Mouse (Mus musculus): ENCODE data around the gene Fam120b. TPM values are rescaled to one million over a fixed set of nuclear protein-coding genes. Genes with fewer than 3 reads are reported as not detected.

Gene Fam120b
- polyA plus RNA-seq, 1 experiment from 2014 or later: 30.3 TPM

- H3K4me1 ChIP-seq (ENCODE audit: control insufficient read depth, insufficient read depth, low read length): peaks cover 52% of the 10 kb centered on the region
- peak within 1 kb of the TSS; percentile 91 for H3K4me2 ChIP-seq (replicated peaks; ENCODE audit: low read depth, low read length)
- H3K27ac ChIP-seq (ENCODE audit: low read length): peak within 1 kb of the TSS; percentile 75
- peak within 1 kb of the TSS; percentile 78 for H3K9ac ChIP-seq (replicated peaks; ENCODE audit: low read depth, low read length)
- ATAC-seq (ENCODE audit: insufficient number of reproducible peaks, insufficient read depth, low FRiP score, low read depth): no peak
- no peaks in the 10 kb centered on the region for H3K36me3 ChIP-seq (ENCODE audit: control insufficient read depth, insufficient read depth, low read length)
- H3K4me3 ChIP-seq (ENCODE audit: low read depth, low read length): peak within 1 kb of the TSS; percentile 69
- WGBS: under 1% methylated on average over 36 of the region's 36 CpGs
- no peaks in the 10 kb centered on the region for H3K9me3 ChIP-seq (ENCODE audit: control insufficient read depth, low read depth, low read length)
- H3K27me3 ChIP-seq (ENCODE audit: control insufficient read depth, insufficient read depth, low read length): 0 out of 2 replicates have a peak, but pooled peaks cover 7% of the 10 kb centered on the region
These were observed 19.4 kb upstream of the Fam120b start, which contains the start of gene Dll1 for GRCm38 (mm10) chr17:15376494-15377181. Dll1 (minus strand) TSS chr17:15376872.

- no peak overlapping the region; the same call in 1 of the 2 replicates for H3K4me2 ChIP-seq (replicated peaks; ENCODE audit: low read depth, low read length)
- H3K4me3 ChIP-seq (ENCODE audit: low read depth, low read length): no peak overlapping the region
- H3K27me3 ChIP-seq (ENCODE audit: control insufficient read depth, insufficient read depth, low read length): 0 out of 2 replicates have a peak, but pooled peaks cover 7% of the 10 kb centered on the region
- H3K36me3 ChIP-seq (ENCODE audit: control insufficient read depth, insufficient read depth, low read length): no peaks in the 10 kb centered on the region
- no peaks in the 10 kb centered on the region for H3K9me3 ChIP-seq (ENCODE audit: control insufficient read depth, low read depth, low read length)
- no peak overlapping the region for H3K27ac ChIP-seq (ENCODE audit: low read length)
- H3K4me1 ChIP-seq (ENCODE audit: control insufficient read depth, insufficient read depth, low read length): peaks cover 40% of the 10 kb centered on the region
- 0% methylated on average over 1 of the region's 1 CpGs for WGBS
- H3K9ac ChIP-seq (replicated peaks; ENCODE audit: low read depth, low read length): no peak overlapping the region
- ATAC-seq (ENCODE audit: insufficient number of reproducible peaks, insufficient read depth, low FRiP score, low read depth): no peak; the same call in 1 of the 2 replicates
These were observed 18.1 kb upstream of the Fam120b start for GRCm38 (mm10) chr17:15377901-15378300.

- H3K27ac ChIP-seq (ENCODE audit: low read length): no peak overlapping the region
- 15% methylated on average over 15 of the region's 15 CpGs for WGBS
- no peak overlapping the region for H3K9ac ChIP-seq (replicated peaks; ENCODE audit: low read depth, low read length)
- no peaks in the 10 kb centered on the region for H3K9me3 ChIP-seq (ENCODE audit: control insufficient read depth, low read depth, low read length)
- H3K4me1 ChIP-seq (ENCODE audit: control insufficient read depth, insufficient read depth, low read length): peaks cover 40% of the 10 kb centered on the region
- no peak for ATAC-seq (ENCODE audit: insufficient number of reproducible peaks, insufficient read depth, low FRiP score, low read depth)
- H3K4me3 ChIP-seq (ENCODE audit: low read depth, low read length): no peak overlapping the region
- H3K4me2 ChIP-seq (replicated peaks; ENCODE audit: low read depth, low read length): no peak overlapping the region
- H3K36me3 ChIP-seq (ENCODE audit: control insufficient read depth, insufficient read depth, low read length): no peaks in the 10 kb centered on the region
- H3K27me3 ChIP-seq (ENCODE audit: control insufficient read depth, insufficient read depth, low read length): 0 out of 2 replicates have a peak, but pooled peaks cover 7% of the 10 kb centered on the region
These were observed 17.4 kb upstream of the Fam120b start for GRCm38 (mm10) chr17:15378413-15379109.

GRCm38 (mm10) chr17:15379741-15380526, 16.1 kb upstream of the Fam120b start:
- H3K36me3 ChIP-seq (ENCODE audit: control insufficient read depth, insufficient read depth, low read length): no peaks in the 10 kb centered on the region
- H3K4me1 ChIP-seq (ENCODE audit: control insufficient read depth, insufficient read depth, low read length): peaks cover 34% of the 10 kb centered on the region
- H3K9me3 ChIP-seq (ENCODE audit: control insufficient read depth, low read depth, low read length): no peaks in the 10 kb centered on the region
- H3K9ac ChIP-seq (replicated peaks; ENCODE audit: low read depth, low read length): no peak overlapping the region
- H3K27me3 ChIP-seq (ENCODE audit: control insufficient read depth, insufficient read depth, low read length): no peaks in the 10 kb centered on the region
- peak overlapping the region; percentile 58 for H3K4me2 ChIP-seq (replicated peaks; ENCODE audit: low read depth, low read length)
- no peak overlapping the region for H3K27ac ChIP-seq (ENCODE audit: low read length)
- 14% methylated on average over 17 of the region's 17 CpGs for WGBS
- no peak for ATAC-seq (ENCODE audit: insufficient number of reproducible peaks, insufficient read depth, low FRiP score, low read depth)
- H3K4me3 ChIP-seq (ENCODE audit: low read depth, low read length): peak overlapping the region; percentile 33

- ATAC-seq (ENCODE audit: insufficient number of reproducible peaks, insufficient read depth, low FRiP score, low read depth): 0 out of 2 replicates have a peak, but pooled peaks have one; percentile 33
- WGBS: under 1% methylated on average over 27 of the region's 27 CpGs
- peak overlapping the region; percentile 58 for H3K4me2 ChIP-seq (replicated peaks; ENCODE audit: low read depth, low read length)
- H3K9me3 ChIP-seq (ENCODE audit: control insufficient read depth, low read depth, low read length): no peaks in the 10 kb centered on the region
- H3K36me3 ChIP-seq (ENCODE audit: control insufficient read depth, insufficient read depth, low read length): no peaks in the 10 kb centered on the region
- peak overlapping the region; percentile 33 for H3K4me3 ChIP-seq (ENCODE audit: low read depth, low read length)
- no peak overlapping the region; the same call in 1 of the 2 replicates for H3K9ac ChIP-seq (replicated peaks; ENCODE audit: low read depth, low read length)
- no peak overlapping the region for H3K27ac ChIP-seq (ENCODE audit: low read length)
- H3K4me1 ChIP-seq (ENCODE audit: control insufficient read depth, insufficient read depth, low read length): peaks cover 31% of the 10 kb centered on the region
- H3K27me3 ChIP-seq (ENCODE audit: control insufficient read depth, insufficient read depth, low read length): no peaks in the 10 kb centered on the region
These were observed 15.4 kb upstream of the Fam120b start for GRCm38 (mm10) chr17:15380641-15381051.

- Histone ChIP-seq H3K4me2 (replicated peaks; ENCODE audit: low read depth, low read length) (peak overlapping the region; percentile 58), H3K4me1 (ENCODE audit: control insufficient read depth, insufficient read depth, low read length) (peaks cover 31% of the 10 kb centered on the region), H3K9ac (replicated peaks; ENCODE audit: low read depth, low read length) (no peak overlapping the region; the same call in 1 of the 2 replicates), H3K9me3 (ENCODE audit: control insufficient read depth, low read depth, low read length) (no peaks in the 10 kb centered on the region), H3K27ac (ENCODE audit: low read length) (peak overlapping the region; percentile 11; the same call in 1 of the 2 replicates), H3K36me3 (ENCODE audit: control insufficient read depth, insufficient read depth, low read length) (no peaks in the 10 kb centered on the region), H3K4me3 (ENCODE audit: low read depth, low read length) (peak overlapping the region; percentile 33), H3K27me3 (ENCODE audit: control insufficient read depth, insufficient read depth, low read length) (no peaks in the 10 kb centered on the region)
- WGBS: 10% methylated on average over 22 of the region's 22 CpGs
- ATAC-seq (ENCODE audit: insufficient number of reproducible peaks, insufficient read depth, low FRiP score, low read depth): peak; percentile 10; the same call in 1 of the 2 replicates
These were observed 14.7 kb upstream of the Fam120b start for GRCm38 (mm10) chr17:15381092-15381860.

- no peak for ATAC-seq (ENCODE audit: insufficient number of reproducible peaks, insufficient read depth, low FRiP score, low read depth)
- no peak overlapping the region for H3K4me2 ChIP-seq (replicated peaks; ENCODE audit: low read depth, low read length)
- H3K27me3 ChIP-seq (ENCODE audit: control insufficient read depth, insufficient read depth, low read length): no peaks in the 10 kb centered on the region
These were observed 13.9 kb upstream of the Fam120b start for GRCm38 (mm10) chr17:15381869-15382660.

More at GRCm38 (mm10) chr17:15381869-15382660, 13.9 kb upstream of the Fam120b start:
- Histone ChIP-seq H3K4me3 (ENCODE audit: low read depth, low read length) (no peak overlapping the region), H3K4me1 (ENCODE audit: control insufficient read depth, insufficient read depth, low read length) (peaks cover 26% of the 10 kb centered on the region), H3K9ac (replicated peaks; ENCODE audit: low read depth, low read length) (no peak overlapping the region), H3K36me3 (ENCODE audit: control insufficient read depth, insufficient read depth, low read length) (no peaks in the 10 kb centered on the region), H3K9me3 (ENCODE audit: control insufficient read depth, low read depth, low read length) (no peaks in the 10 kb centered on the region), H3K27ac (ENCODE audit: low read length) (no peak overlapping the region)
- 41% methylated on average over 7 of the region's 7 CpGs for WGBS
